Mouse (Mus musculus) heart, embryonic 10.5 days (tissue): ENCODE results near the gene Rtl8c. TPM values are rescaled to one million over a fixed set of nuclear protein-coding genes. Genes with fewer than 3 reads are reported as not detected.
"Not testable (repeated sequence)": the region's sequence is repeated elsewhere in the genome, so short reads cannot be mapped to it uniquely, and the experiment has no call there.

ENCODE experiments used
- DNase-seq: peaks from one replicate; pipeline ENCODE4 v3.0.0-alpha.2; 2017; ENCODE audit warnings: low spot score
- H3K27ac ChIP-seq: fragments of 300-500 bp; sonication (generic); 2 replicates; pipeline ENCODE4 v1.5.1; 2016; ENCODE audit warnings: mild to moderate bottlenecking
- H3K27me3 ChIP-seq: fragments of 300-500 bp; sonication (generic); 2 replicates; pipeline ENCODE4 v1.6.1; 2016; ENCODE audit warnings: mild to moderate bottlenecking; ENCODE audit not compliant: poor library complexity, insufficient read depth, severe bottlenecking
- H3K36me3 ChIP-seq: fragments of 300-500 bp; sonication (generic); 2 replicates; pipeline ENCODE4 v1.6.1; 2016; ENCODE audit warnings: mild to moderate bottlenecking, moderate library complexity
- H3K4me1 ChIP-seq: fragments of 300-500 bp; sonication (generic); 2 replicates; pipeline ENCODE4 v1.6.1; 2016; ENCODE audit warnings: mild to moderate bottlenecking
- H3K4me3 ChIP-seq: fragments of 300-500 bp; sonication (generic); 2 replicates; pipeline ENCODE4 v1.5.1; 2016; ENCODE audit warnings: mild to moderate bottlenecking, moderate library complexity
- H3K9me3 ChIP-seq: fragments of 300-500 bp; sonication (generic); 2 replicates; pipeline ENCODE4 v1.6.1; 2016; ENCODE audit warnings: mild to moderate bottlenecking, moderate library complexity
- WGBS: fragments of 180-500 bp; shearing (Covaris S2); methylation state at CpG from one replicate; pipeline ENCODE4 v1.1.7; 2016; 5-methylcytosine and 5-hydroxymethylcytosine counted together
- polyA plus RNA-seq: library from polyadenylated mRNA; unstranded; fragments of >200 nt; fragmentation: Nextera tagmentation; extraction: Ambion mirVana; gene quantifications from 2 replicates; pipeline ENCODE4 v1.2.1, GENCODE M21; 2016

Rtl8c gene
- polyA plus RNA-seq, 1 experiment from 2014 or later: 31.0 TPM

- not testable (repeated sequence) for H3K9me3 ChIP-seq, H3K36me3 ChIP-seq, H3K4me1 ChIP-seq, H3K27me3 ChIP-seq
- DNase-seq: peak; percentile 87
- H3K27ac ChIP-seq: peak within 1 kb of the TSS; percentile 29; the same call in 1 of the 2 replicates
- WGBS: 24% methylated on average over 10 of the region's 50 CpGs
- H3K4me3 ChIP-seq: peak within 1 kb of the TSS; percentile 36
Observed at GRCm38 (mm10) chrX:53642980-53643961, 35.4 kb downstream of the Rtl8c start, which contains the start of gene Rtl8a. Gene Rtl8a, minus strand, starts transcription at chrX:53643682.

DNA sequence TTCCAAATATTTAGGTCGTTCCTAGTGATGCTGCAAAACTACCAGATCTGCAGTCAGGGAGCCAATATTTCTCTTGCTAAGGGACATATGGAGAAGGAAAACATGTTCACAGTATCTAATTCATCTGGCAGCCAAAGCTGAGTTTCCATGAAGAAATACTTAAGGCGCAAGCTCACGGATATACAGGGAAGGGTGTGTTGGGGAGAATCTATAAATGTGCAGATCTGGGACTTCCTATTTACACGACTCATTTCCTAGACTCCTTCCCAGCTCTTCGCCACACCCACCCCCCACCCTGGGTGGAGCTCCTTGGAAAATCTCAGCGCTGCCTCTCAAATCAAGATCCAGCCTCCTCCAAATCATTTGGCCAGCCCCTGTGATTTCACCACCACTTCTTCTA lies 38.1 kb downstream of the Rtl8c start:
- WGBS: 77% methylated on average over 6 of the region's 6 CpGs
- H3K9me3 ChIP-seq: no peaks in the 10 kb centered on the region
- no peak overlapping the region for H3K27ac ChIP-seq
- H3K4me1 ChIP-seq: no peaks in the 10 kb centered on the region
- no peak for DNase-seq
- H3K36me3 ChIP-seq: no peaks in the 10 kb centered on the region
- H3K4me3 ChIP-seq: no peak overlapping the region
- no peaks in the 10 kb centered on the region for H3K27me3 ChIP-seq

DNA sequence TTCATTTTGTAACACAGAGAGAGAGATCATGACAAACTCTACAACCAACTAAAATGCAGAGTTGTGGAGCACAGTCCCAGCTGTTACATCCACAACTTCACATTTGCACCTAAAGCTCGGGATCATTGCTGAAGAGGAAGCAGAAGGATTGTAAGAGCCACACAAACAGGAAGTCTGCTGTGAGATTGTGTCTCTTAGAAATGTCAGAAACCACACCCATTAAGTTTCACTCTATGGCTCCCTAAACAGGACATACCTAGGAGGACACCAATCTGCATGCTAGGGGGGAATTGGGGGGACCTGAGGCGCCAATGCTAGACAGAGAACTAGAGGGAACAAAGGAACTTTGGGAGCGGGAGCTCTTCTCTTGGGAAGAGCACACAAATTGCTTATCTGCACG lies 45.1 kb downstream of the Rtl8c start:
- H3K4me1 ChIP-seq, H3K27me3 ChIP-seq, H3K9me3 ChIP-seq, DNase-seq, H3K4me3 ChIP-seq, H3K27ac ChIP-seq, H3K36me3 ChIP-seq: not testable (repeated sequence)
- 63% methylated on average over 4 of the region's 4 CpGs for WGBS

Other genes starting within 250 kb of the Rtl8c start
- 40.6 and 45.2 TPM in 2 replicates for gene Mospd1, start 237.5 kb upstream of the Rtl8c start, polyA plus RNA-seq
- gene Etd, start 173.1 kb upstream of the Rtl8c start, polyA plus RNA-seq: not detected in 2 replicates
- not detected in 2 replicates for gene Gm14597, start 947 bp downstream of the Rtl8c start, polyA plus RNA-seq
- gene Rtl8a, start 35.6 kb downstream of the Rtl8c start, polyA plus RNA-seq: 78.5 and 92.4 TPM in 2 replicates
- 65.5 and 75.6 TPM in 2 replicates for gene Rtl8b, start 62.4 kb downstream of the Rtl8c start, polyA plus RNA-seq
- gene 4930502E18Rik, start 116.8 kb downstream of the Rtl8c start, polyA plus RNA-seq: 0.48 and 0.80 TPM in 2 replicates
- gene 1700013H16Rik, start 149.8 kb downstream of the Rtl8c start, polyA plus RNA-seq: not detected in 2 replicates
- not detected in 2 replicates for gene Zfp36l3, start 168.4 kb downstream of the Rtl8c start, polyA plus RNA-seq
- 0.74 and 2.0 TPM in 2 replicates for gene Xlr, start 189.7 kb downstream of the Rtl8c start, polyA plus RNA-seq